Mouse (Mus musculus) hindbrain, postnatal 0 days (tissue): ENCODE measurements around the gene Camkk2. TPM values are rescaled to one million over a fixed set of nuclear protein-coding genes. Genes with fewer than 3 reads are reported as not detected.

Source experiments
- ATAC-seq: fragments of 200-750 bp; cut with Nextera tagmentation; 2 replicates; pipeline ENCODE4 v1.8.0; 2017; ENCODE audit warnings: mild to moderate bottlenecking, moderate TSS enrichment, moderate library complexity
- DNase-seq: peaks from one replicate; pipeline ENCODE4 v3.0.0-alpha.2; 2015; ENCODE audit warnings: low spot score
- H3K27ac ChIP-seq: fragments of 300-500 bp; sonication (generic); 2 replicates; pipeline ENCODE4 v1.5.1; 2014; ENCODE audit warnings: mild to moderate bottlenecking
- H3K27me3 ChIP-seq: fragments of 300-500 bp; sonication (generic); 2 replicates; pipeline ENCODE4 v1.6.1; 2014; ENCODE audit warnings: low read length, mixed read lengths; ENCODE audit not compliant: insufficient read depth
- H3K36me3 ChIP-seq: fragments of 300-500 bp; sonication (generic); 2 replicates; pipeline ENCODE4 v1.6.1; 2014; ENCODE audit warnings: low read length, mixed read lengths; ENCODE audit not compliant: insufficient read depth
- H3K4me1 ChIP-seq: fragments of 300-500 bp; sonication (generic); 2 replicates; pipeline ENCODE4 v1.6.1; 2014; ENCODE audit warnings: antibody characterized with exemption, low read length, mixed read lengths; ENCODE audit not compliant: insufficient read depth
- H3K4me2 ChIP-seq: fragments of 300-500 bp; sonication (generic); 2 replicates; pipeline ENCODE4 v1.6.1; 2014; ENCODE audit warnings: low read depth, mild to moderate bottlenecking, low read length, moderate library complexity, mixed read lengths
- H3K4me3 ChIP-seq: fragments of 300-500 bp; sonication (generic); 2 replicates; pipeline ENCODE4 v1.5.1; 2014; ENCODE audit warnings: low read length
- H3K9ac ChIP-seq: fragments of 300-500 bp; sonication (generic); replicated peaks from 2 replicates; pipeline ENCODE4 v1.6.1; 2014; ENCODE audit warnings: mild to moderate bottlenecking, low read length, moderate library complexity, mixed read lengths
- H3K9me3 ChIP-seq: fragments of 300-500 bp; sonication (generic); 2 replicates; pipeline ENCODE4 v1.6.1; 2016; ENCODE audit warnings: low read length, mixed read lengths
- CTCF ChIP-seq: IDR thresholded peaks from 2 replicates; pipeline ENCODE4 v1.5.1; 2016; ENCODE audit warnings: antibody characterized with exemption, control low read depth, low read depth
- WGBS: fragments of 180-500 bp; shearing (Covaris S2); extraction: QIAGEN DNeasy Blood & Tissue Kit; methylation state at CpG from one replicate; pipeline ENCODE4 v1.1.7; 2014; 5-methylcytosine and 5-hydroxymethylcytosine counted together
- polyA plus RNA-seq: library from polyadenylated mRNA; unstranded; fragments of >200 nt; fragmentation: Nextera tagmentation; extraction: Ambion mirVana; gene quantifications from 2 replicates; pipeline ENCODE4 v1.2.1, GENCODE M21; 2015
- total RNA-seq: library from RNA; depleted of rRNA; stranded (reverse); fragments of >200 nt; gene quantifications from 2 replicates; pipeline ENCODE4 v1.2.3, GENCODE M21; 2014

Gene Camkk2
- total and polyA plus RNA-seq, 2 experiments from 2014 or later = 61.8 to 112 TPM

GRCm38 (mm10) chr5:122703574-122703973 lies 75.6 kb downstream of the Camkk2 start:
- Histone ChIP-seq H3K36me3 (no peaks in the 10 kb centered on the region), H3K4me1 (peaks cover 12% of the 10 kb centered on the region; the same call in 1 of the 2 replicates), H3K9me3 (no peaks in the 10 kb centered on the region), H3K27ac (no peak overlapping the region), H3K4me2 (no peak overlapping the region), H3K27me3 (no peaks in the 10 kb centered on the region), H3K9ac (no peak overlapping the region), H3K4me3 (no peak overlapping the region)
- DNase-seq (no peak), ATAC-seq (no peak)
- WGBS = 80% methylated on average over 2 of the region's 2 CpGs
- TF ChIP-seq CTCF = no peak

DNA sequence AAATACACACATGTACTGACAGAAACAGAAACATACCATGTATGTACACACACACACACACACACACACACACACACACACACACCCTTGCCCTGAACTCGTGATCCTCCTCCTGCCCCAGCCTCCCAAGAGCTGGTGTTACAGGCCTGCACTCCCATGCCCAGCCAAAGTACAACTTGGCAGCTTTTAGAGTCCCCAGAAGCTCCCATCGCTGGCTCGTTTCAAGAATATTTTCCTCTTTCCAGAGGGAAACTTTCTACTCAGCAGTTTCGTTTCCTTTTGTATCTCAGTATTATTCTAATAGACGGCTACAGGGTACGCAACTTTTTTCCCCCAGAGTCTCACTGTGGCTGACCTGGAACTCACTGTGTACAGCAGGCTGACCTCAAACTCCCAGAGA lies 77.1 kb downstream of the Camkk2 start:
- ATAC-seq (no peak), DNase-seq (no peak)
- Histone ChIP-seq H3K36me3 (no peaks in the 10 kb centered on the region), H3K4me1 (peaks cover 7% of the 10 kb centered on the region; the same call in 1 of the 2 replicates), H3K27ac (no peak overlapping the region), H3K4me3 (no peak overlapping the region), H3K9ac (no peak overlapping the region), H3K9me3 (no peaks in the 10 kb centered on the region), H3K27me3 (no peaks in the 10 kb centered on the region), H3K4me2 (no peak overlapping the region)
- no peak for TF ChIP-seq CTCF
- WGBS = 73% methylated on average over 6 of the region's 6 CpGs

DNA sequence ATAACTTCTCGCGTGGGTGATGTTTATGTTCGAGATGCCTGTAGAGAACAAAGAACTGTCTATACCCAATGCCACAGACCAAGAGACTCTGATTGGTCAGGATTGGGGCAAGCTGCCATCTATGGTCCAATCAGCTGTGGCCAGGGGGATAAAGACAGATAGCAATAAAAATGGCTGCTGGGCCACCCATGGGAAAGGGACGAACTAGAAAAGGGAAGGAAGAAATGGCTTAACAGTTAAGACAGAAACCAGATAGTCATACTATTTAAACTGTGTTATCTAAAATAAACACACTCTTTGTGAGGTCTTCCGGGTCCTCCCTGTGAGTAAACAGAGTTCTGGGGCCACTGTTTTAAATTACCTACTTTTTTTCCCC lies 78.4 kb downstream of the Camkk2 start:
- no peak for ATAC-seq
- H3K9ac ChIP-seq = no peak overlapping the region
- H3K4me2 ChIP-seq = no peak overlapping the region
- no peak overlapping the region for H3K4me3 ChIP-seq
- DNase-seq = no peak
- TF ChIP-seq CTCF = no peak
- H3K36me3 ChIP-seq = no peaks in the 10 kb centered on the region
- H3K27ac ChIP-seq = no peak overlapping the region
- 64% methylated on average over 5 of the region's 5 CpGs for WGBS
- H3K9me3 ChIP-seq = no peaks in the 10 kb centered on the region
- no peaks in the 10 kb centered on the region for H3K4me1 ChIP-seq
- H3K27me3 ChIP-seq = no peaks in the 10 kb centered on the region

DNA sequence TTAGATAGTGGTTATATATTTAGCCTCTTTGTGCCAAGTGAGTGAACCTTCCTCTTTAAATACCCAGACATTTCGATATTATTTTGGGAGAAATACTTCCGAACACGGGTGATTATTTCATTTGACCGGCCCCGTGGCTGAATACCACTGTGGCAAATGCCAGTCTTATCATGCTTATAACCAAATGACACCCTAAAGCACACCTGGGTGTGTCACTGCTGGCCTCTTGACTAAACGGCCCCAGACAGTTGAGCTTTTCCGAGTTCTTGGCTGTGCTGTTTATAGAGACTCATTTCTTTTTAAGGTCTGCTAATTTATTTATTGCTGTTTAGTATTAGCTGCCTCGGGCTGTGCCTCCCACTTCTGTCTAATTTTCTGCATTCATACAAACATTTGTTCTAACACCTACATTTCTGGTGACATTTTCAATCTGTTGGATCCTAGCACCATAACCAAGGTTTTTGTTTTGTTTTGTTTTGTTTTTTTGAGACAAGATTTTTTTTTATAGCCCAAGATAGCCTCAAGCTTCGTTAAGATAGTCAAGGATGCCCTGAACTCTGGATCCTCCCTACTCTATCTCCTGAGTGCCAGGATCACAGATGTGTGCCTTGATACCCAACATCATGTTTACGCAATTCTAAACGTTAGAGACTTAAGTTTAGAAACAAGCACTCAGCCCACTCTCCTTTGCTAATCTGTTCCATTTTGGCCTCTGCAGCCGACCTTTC lies 78.9 kb downstream of the Camkk2 start:
- no peak for TF ChIP-seq CTCF
- H3K27ac ChIP-seq = no peak overlapping the region
- H3K4me2 ChIP-seq = no peak overlapping the region
- DNase-seq (no peak), ATAC-seq (no peak)
- H3K36me3 ChIP-seq = no peaks in the 10 kb centered on the region
- 85% methylated on average over 12 of the region's 12 CpGs for WGBS
- no peak overlapping the region for H3K4me3 ChIP-seq
- H3K27me3 ChIP-seq = no peaks in the 10 kb centered on the region
- no peak overlapping the region for H3K9ac ChIP-seq
- H3K4me1 ChIP-seq = no peaks in the 10 kb centered on the region
- H3K9me3 ChIP-seq = no peaks in the 10 kb centered on the region

DNA sequence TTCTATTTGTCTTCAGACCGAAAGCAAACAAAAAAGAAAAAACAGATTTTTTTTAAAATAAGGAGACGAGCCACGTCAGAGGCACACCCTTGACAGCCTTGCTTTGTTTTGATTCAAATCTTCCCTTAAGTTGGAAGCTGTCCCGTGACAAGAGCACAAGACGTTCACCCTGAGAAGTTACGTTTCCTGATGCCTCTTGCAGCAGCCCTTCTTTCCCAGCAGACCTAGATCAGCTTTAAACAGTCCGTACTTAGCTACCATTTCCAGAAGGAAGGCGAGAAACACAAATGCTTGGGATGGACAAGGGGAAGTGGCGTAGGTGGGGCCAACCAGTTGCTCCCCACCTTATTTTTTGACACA lies 80.5 kb downstream of the Camkk2 start:
- DNase-seq (no peak), ATAC-seq (no peak)
- no peak overlapping the region for H3K9ac ChIP-seq
- no peak overlapping the region for H3K27ac ChIP-seq
- no peaks in the 10 kb centered on the region for H3K36me3 ChIP-seq
- no peak for TF ChIP-seq CTCF
- no peak overlapping the region for H3K4me3 ChIP-seq
- no peaks in the 10 kb centered on the region for H3K4me1 ChIP-seq
- H3K27me3 ChIP-seq = no peaks in the 10 kb centered on the region
- no peaks in the 10 kb centered on the region for H3K9me3 ChIP-seq
- no peak overlapping the region for H3K4me2 ChIP-seq
- WGBS = 77% methylated on average over 9 of the region's 9 CpGs

DNA sequence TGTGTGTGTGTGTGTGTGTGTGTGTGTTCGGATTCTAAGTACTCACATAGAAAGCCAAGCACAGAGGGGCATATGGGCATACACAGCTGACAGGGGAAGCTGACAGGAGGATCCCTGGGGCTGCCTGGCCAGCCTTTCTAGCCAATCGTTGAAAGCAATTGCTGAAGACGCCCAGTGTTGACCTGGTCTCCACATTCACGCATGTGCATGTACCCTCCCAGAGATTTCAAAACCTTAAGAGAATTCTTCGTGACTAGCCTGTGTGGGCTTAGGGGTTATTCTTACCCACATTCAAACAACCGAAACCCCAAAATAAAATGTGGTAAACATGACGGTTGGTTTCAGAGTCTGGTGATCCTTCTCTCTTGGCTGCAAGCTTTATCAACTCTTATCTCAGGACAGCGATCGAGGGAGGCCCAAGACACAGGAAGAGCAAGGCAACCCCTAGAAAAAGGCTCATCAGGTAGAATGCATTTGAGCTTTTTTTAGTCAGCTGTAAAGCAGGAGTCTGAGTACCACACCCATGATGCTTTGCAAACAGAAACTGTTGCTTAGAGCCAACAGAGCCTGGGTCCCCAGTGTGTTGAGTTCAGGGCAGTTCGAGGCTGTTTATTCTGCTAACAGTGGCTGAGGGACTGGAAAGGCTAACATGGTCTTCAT lies 81.0 kb downstream of the Camkk2 start:
- no peaks in the 10 kb centered on the region for H3K4me1 ChIP-seq
- DNase-seq = no peak
- no peaks in the 10 kb centered on the region for H3K9me3 ChIP-seq
- no peak overlapping the region for H3K27ac ChIP-seq
- no peak for TF ChIP-seq CTCF
- H3K4me2 ChIP-seq = no peak overlapping the region
- WGBS = 76% methylated on average over 10 of the region's 10 CpGs
- no peak overlapping the region for H3K9ac ChIP-seq
- H3K36me3 ChIP-seq = no peaks in the 10 kb centered on the region
- no peak overlapping the region for H3K4me3 ChIP-seq
- no peak for ATAC-seq
- no peaks in the 10 kb centered on the region for H3K27me3 ChIP-seq

DNA sequence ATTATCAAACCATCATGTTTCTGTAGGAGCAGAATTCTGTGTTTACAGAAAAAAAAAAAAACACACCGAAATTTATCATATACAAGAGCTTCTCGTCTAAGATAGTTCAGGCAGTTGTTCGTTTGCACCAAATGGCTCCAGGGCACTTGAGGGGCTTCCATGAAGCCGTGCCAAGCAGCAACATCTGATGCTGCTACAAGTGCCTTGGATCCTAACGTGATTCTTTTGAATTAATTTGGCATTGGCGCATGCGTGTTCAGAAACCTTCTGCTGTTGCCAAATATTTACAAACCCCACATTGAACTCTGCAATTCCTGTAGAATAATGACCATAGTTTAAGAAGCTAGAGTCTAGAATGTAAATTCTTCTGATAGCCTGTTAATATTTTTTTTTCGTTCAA lies 83.7 kb downstream of the Camkk2 start:
- Histone ChIP-seq H3K36me3 (no peaks in the 10 kb centered on the region), H3K4me3 (no peak overlapping the region), H3K4me1 (peaks cover 4% of the 10 kb centered on the region; the same call in 1 of the 2 replicates), H3K4me2 (no peak overlapping the region), H3K27me3 (no peaks in the 10 kb centered on the region), H3K27ac (no peak overlapping the region), H3K9ac (no peak overlapping the region), H3K9me3 (no peaks in the 10 kb centered on the region)
- WGBS = 39% methylated on average over 8 of the region's 8 CpGs
- ATAC-seq (no peak), DNase-seq (peak; percentile 78)
- no peak for TF ChIP-seq CTCF
